Mouse (Mus musculus) thymus, adult 2 months (tissue): Measurements from ENCODE around the gene Acvr2b.

ENCODE experiments used
- CTCF ChIP-seq: fragments of 200-500 bp; IDR thresholded peaks from 2 replicates; pipeline ENCODE4 v1.5.1; 2012; ENCODE audit warnings: mild to moderate bottlenecking, control low read depth, low read length, moderate library complexity, borderline replicate concordance; ENCODE audit not compliant: control insufficient read depth, poor library complexity, insufficient read depth; ENCODE audit errors: extremely low read depth
- POLR2A ChIP-seq: fragments of 200-500 bp; IDR thresholded peaks from 2 replicates; pipeline ENCODE4 v1.6.1; 2012; ENCODE audit warnings: mild to moderate bottlenecking, low read length, control low read depth, moderate library complexity; ENCODE audit not compliant: control insufficient read depth, poor library complexity, insufficient read depth; ENCODE audit errors: extremely low read depth

DNA sequence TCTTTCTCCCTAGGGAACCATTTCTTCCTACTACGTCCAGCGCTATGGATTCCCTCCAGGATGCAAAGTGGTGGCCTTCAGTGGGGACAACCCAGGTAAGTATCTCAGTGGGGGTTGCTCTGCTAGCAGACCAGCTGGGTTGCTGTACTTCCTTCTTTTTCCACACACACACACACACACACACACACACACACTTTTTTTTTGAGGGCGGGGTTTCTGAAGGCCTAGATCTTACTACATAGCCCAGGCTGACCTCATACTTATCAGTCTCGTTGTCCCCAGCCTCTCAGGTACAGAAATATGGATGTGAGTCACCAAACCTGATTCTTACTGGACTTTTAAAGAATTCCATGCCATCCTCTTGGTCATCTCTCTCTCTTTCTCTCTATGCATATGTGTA, 23.7 kb upstream of the Acvr2b start:
- TF ChIP-seq CTCF (no peak), POLR2A (no peak)
